Mouse (Mus musculus): ENCODE measurements around the gene Bnip3. TPM values are rescaled to one million over a fixed set of nuclear protein-coding genes. Genes with fewer than 3 reads are reported as not detected.

Bnip3 gene
- polyA plus RNA-seq, 1 experiment from 2014 or later, result 71.8 TPM

DNA sequence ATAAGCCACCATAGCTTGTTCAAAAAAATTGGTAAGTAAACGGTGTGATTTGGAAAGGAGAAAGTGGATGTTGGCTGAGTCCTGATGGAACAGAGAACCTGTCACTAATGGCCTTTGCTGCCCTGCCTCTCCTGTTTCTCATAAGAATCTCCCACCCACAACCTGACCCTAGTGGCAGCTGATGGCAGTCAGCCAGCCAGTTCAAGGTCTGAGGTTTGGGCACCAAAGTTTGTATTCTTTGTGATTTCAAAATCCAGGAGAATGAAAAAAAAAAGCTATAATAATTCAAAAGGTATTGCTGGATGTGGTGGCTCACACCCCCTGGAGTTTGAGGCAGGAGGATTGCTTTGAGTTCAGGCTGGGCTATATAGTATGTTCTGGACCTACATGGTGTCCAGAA, 33.0 kb upstream of the Bnip3 start:
- no peak overlapping the region for H3K27ac ChIP-seq (ENCODE audit: low read depth, low read length)
- no peaks in the 10 kb centered on the region for H3K36me3 ChIP-seq (ENCODE audit: control insufficient read depth, insufficient read depth)
- H3K4me2 ChIP-seq (replicated peaks; ENCODE audit: low read depth), result no peak overlapping the region
- WGBS, result 67% methylated on average over 1 of the region's 1 CpGs
- no peaks in the 10 kb centered on the region for H3K9me3 ChIP-seq (ENCODE audit: control insufficient read depth)
- H3K9ac ChIP-seq (ENCODE audit: low read depth, low read length), result no peak overlapping the region; the same call in 1 of the 2 replicates
- H3K4me1 ChIP-seq (replicated peaks; ENCODE audit: control insufficient read depth, insufficient read depth, low read length), result no peaks in the 10 kb centered on the region
- no peak for TF ChIP-seq CTCF (IDR thresholded peaks at IDR 0.05; ENCODE audit: low read depth)
- no peak for ATAC-seq
- peaks cover 38% of the 10 kb centered on the region for H3K27me3 ChIP-seq (replicated peaks; ENCODE audit: control insufficient read depth, insufficient read depth, low read length)
- H3K4me3 ChIP-seq (ENCODE audit: low read depth, low read length), result no peak overlapping the region

DNA sequence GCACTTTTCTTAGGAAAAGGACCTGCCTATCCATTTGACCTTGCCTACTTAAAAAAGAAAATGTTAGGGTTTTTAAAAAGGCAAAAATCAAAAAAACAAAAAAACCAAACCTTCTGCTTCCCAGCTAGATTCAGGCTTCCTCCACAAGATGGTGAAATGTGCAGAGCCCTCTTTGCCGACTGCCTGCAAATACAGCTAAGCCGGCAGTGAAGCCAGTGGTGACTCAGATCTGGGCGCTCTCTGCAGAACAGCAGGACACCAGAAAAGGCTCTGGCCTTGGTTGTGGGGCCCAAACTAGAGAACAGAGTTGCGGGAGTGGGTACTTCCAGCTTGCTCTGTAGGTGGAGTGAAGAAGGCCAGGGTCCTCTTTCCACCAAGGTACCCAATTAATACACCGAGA, 32.3 kb upstream of the Bnip3 start:
- Histone ChIP-seq H3K27ac (ENCODE audit: low read depth, low read length) (no peak overlapping the region), H3K27me3 (replicated peaks; ENCODE audit: control insufficient read depth, insufficient read depth, low read length) (peaks cover 38% of the 10 kb centered on the region), H3K4me2 (replicated peaks; ENCODE audit: low read depth) (no peak overlapping the region), H3K4me3 (ENCODE audit: low read depth, low read length) (no peak overlapping the region), H3K36me3 (ENCODE audit: control insufficient read depth, insufficient read depth) (no peaks in the 10 kb centered on the region), H3K4me1 (replicated peaks; ENCODE audit: control insufficient read depth, insufficient read depth, low read length) (no peaks in the 10 kb centered on the region), H3K9ac (ENCODE audit: low read depth, low read length) (no peak overlapping the region), H3K9me3 (ENCODE audit: control insufficient read depth) (no peaks in the 10 kb centered on the region)
- no peak for ATAC-seq
- no peak for TF ChIP-seq CTCF (IDR thresholded peaks at IDR 0.05; ENCODE audit: low read depth)
- WGBS, result 31% methylated on average over 5 of the region's 5 CpGs

DNA sequence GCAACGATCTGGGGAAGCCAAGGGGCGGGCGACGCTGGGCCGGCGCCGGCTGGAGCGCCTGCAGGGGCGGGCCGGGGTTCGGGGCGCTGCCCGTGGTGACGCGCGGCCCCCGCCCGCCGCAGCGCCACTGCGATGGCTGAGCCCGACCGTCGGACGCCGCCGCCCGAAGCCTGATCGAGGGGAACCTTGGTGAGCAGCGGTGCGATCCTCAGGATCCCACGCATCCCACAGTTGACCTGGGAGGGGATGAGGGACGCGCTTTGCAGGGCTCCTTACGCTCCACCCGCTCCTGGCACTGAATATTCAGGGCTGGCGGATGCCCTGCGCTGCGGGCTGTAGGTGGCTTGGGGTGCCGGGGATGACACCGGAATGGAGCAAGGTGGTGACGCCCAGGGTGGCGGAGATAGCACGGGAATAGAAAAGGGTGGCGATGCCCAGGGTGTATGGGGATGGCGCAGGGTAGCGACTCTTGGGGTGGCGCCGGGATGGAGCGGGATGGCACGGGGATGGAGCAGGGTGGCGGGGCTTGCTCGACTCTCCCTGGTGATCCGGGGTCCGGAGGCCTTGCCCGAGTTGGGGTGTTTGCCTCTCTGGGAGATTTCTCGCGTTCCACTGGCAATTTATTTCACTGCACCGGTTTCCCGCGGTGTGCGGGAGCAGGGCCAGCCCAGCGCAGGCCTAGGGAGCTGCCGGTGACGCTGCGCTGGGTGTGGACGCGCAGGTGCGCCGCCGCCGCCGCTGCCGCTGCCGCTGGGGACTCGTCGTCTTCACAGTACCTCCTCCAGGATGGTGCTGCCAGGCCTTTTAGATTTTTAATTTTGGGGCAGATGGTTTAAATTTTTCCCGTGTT, 31.5 kb upstream of the Bnip3 start, which contains the start of gene Jakmip3:
TSS of gene Jakmip3 (plus strand) at position 119 of the 850 bp plus-strand sequence.
- Histone ChIP-seq H3K27ac (ENCODE audit: low read depth, low read length) (no peak within 1 kb of the TSS), H3K9me3 (ENCODE audit: control insufficient read depth) (no peaks in the 10 kb centered on the region), H3K4me2 (replicated peaks; ENCODE audit: low read depth) (peak within 1 kb of the TSS; percentile 52), H3K9ac (ENCODE audit: low read depth, low read length) (no peak within 1 kb of the TSS), H3K4me1 (replicated peaks; ENCODE audit: control insufficient read depth, insufficient read depth, low read length) (no peaks in the 10 kb centered on the region), H3K27me3 (replicated peaks; ENCODE audit: control insufficient read depth, insufficient read depth, low read length) (peaks cover 38% of the 10 kb centered on the region), H3K36me3 (ENCODE audit: control insufficient read depth, insufficient read depth) (no peaks in the 10 kb centered on the region), H3K4me3 (ENCODE audit: low read depth, low read length) (peak within 1 kb of the TSS; percentile 30)
- TF ChIP-seq CTCF (IDR thresholded peaks at IDR 0.05; ENCODE audit: low read depth), result no peak
- ATAC-seq, result no peak
- under 1% methylated on average over 78 of the region's 78 CpGs for WGBS

- no peak overlapping the region for H3K9ac ChIP-seq (ENCODE audit: low read depth, low read length)
- no peak for TF ChIP-seq CTCF (IDR thresholded peaks at IDR 0.05; ENCODE audit: low read depth)
- no peaks in the 10 kb centered on the region for H3K4me1 ChIP-seq (replicated peaks; ENCODE audit: control insufficient read depth, insufficient read depth, low read length)
- H3K36me3 ChIP-seq (ENCODE audit: control insufficient read depth, insufficient read depth), result no peaks in the 10 kb centered on the region
- peaks cover 38% of the 10 kb centered on the region for H3K27me3 ChIP-seq (replicated peaks; ENCODE audit: control insufficient read depth, insufficient read depth, low read length)
- H3K4me3 ChIP-seq (ENCODE audit: low read depth, low read length), result peak overlapping the region; percentile 30
- peak overlapping the region; percentile 52 for H3K4me2 ChIP-seq (replicated peaks; ENCODE audit: low read depth)
- H3K27ac ChIP-seq (ENCODE audit: low read depth, low read length), result no peak overlapping the region
- ATAC-seq, result no peak
- no peaks in the 10 kb centered on the region for H3K9me3 ChIP-seq (ENCODE audit: control insufficient read depth)
- WGBS, result 1% methylated on average over 17 of the region's 17 CpGs
Observed at GRCm38 (mm10) chr7:138940256-138940611, 30.9 kb upstream of the Bnip3 start.

GRCm38 (mm10) chr7:138938991-138939390, 29.7 kb upstream of the Bnip3 start:
- no peaks in the 10 kb centered on the region for H3K9me3 ChIP-seq (ENCODE audit: control insufficient read depth)
- ATAC-seq, result no peak
- TF ChIP-seq CTCF (IDR thresholded peaks at IDR 0.05; ENCODE audit: low read depth), result no peak
- H3K9ac ChIP-seq (ENCODE audit: low read depth, low read length), result no peak overlapping the region
- peaks cover 35% of the 10 kb centered on the region for H3K27me3 ChIP-seq (replicated peaks; ENCODE audit: control insufficient read depth, insufficient read depth, low read length)
- H3K4me2 ChIP-seq (replicated peaks; ENCODE audit: low read depth), result no peak overlapping the region
- H3K4me3 ChIP-seq (ENCODE audit: low read depth, low read length), result no peak overlapping the region
- H3K4me1 ChIP-seq (replicated peaks; ENCODE audit: control insufficient read depth, insufficient read depth, low read length), result no peaks in the 10 kb centered on the region
- H3K36me3 ChIP-seq (ENCODE audit: control insufficient read depth, insufficient read depth), result no peaks in the 10 kb centered on the region
- WGBS, result 75% methylated on average over 7 of the region's 7 CpGs
- no peak overlapping the region for H3K27ac ChIP-seq (ENCODE audit: low read depth, low read length)

DNA sequence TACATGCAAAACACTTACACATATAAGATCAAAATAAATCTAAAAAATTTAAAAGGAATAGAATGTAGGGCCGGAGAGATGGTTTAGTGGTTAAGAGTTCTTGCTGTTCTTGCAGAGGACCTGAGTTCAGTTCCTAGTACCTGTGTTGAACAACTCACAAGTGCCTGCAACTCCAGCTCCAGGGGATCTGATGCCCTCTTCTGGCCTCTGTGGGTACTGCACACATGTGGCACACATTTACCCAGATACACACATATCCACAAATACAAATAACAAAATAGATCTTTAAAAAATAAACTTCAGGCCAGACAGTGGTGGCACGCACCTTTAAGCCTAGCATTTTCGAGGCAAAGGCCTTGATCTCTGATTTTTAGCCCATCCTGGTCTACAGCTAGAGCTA, 25.2 kb upstream of the Bnip3 start:
- Histone ChIP-seq H3K4me3 (ENCODE audit: low read depth, low read length) (no peak overlapping the region), H3K4me1 (replicated peaks; ENCODE audit: control insufficient read depth, insufficient read depth, low read length) (no peaks in the 10 kb centered on the region), H3K27me3 (replicated peaks; ENCODE audit: control insufficient read depth, insufficient read depth, low read length) (peaks cover 8% of the 10 kb centered on the region; the same call in 1 of the 2 replicates), H3K36me3 (ENCODE audit: control insufficient read depth, insufficient read depth) (no peaks in the 10 kb centered on the region), H3K9ac (ENCODE audit: low read depth, low read length) (no peak overlapping the region), H3K27ac (ENCODE audit: low read depth, low read length) (no peak overlapping the region), H3K4me2 (replicated peaks; ENCODE audit: low read depth) (no peak overlapping the region), H3K9me3 (ENCODE audit: control insufficient read depth) (no peaks in the 10 kb centered on the region)
- peak; percentile 6; the same call in 1 of the 2 replicates for TF ChIP-seq CTCF (IDR thresholded peaks at IDR 0.05; ENCODE audit: low read depth)
- WGBS, result 85% methylated on average over 3 of the region's 3 CpGs
- no peak for ATAC-seq

Data from intestine, postnatal 0 days (tissue).